Mouse (Mus musculus): ENCODE measurements around the gene Mfsd12. TPM values are rescaled to one million over a fixed set of nuclear protein-coding genes. Genes with fewer than 3 reads are reported as not detected.

Gene Mfsd12
- polyA plus RNA-seq, 1 experiment from 2014 or later: 13.6 TPM

Small RNAs within 50 kb of the gene (microRNA-seq; reads per million reads assigned to microRNA genes)
- gene Mir6913: not detected

Other genes with a start within 250 kb of the Mfsd12 start
- 22.5 and 22.6 TPM in 2 replicates for gene Zbtb7a, start 222.3 kb upstream of the Mfsd12 start, polyA plus RNA-seq (2015; fragmentation: Nextera tagmentation; extraction: Ambion mirVana)
- 62.2 and 62.3 TPM in 2 replicates for gene Pias4, start 189.6 kb upstream of the Mfsd12 start, polyA plus RNA-seq (2015; fragmentation: Nextera tagmentation; extraction: Ambion mirVana)
- gene Eef2, start 180.9 kb upstream of the Mfsd12 start, polyA plus RNA-seq (2015; fragmentation: Nextera tagmentation; extraction: Ambion mirVana): 577 and 592 TPM in 2 replicates
- gene Dapk3, start 174.5 kb upstream of the Mfsd12 start, polyA plus RNA-seq (2015; fragmentation: Nextera tagmentation; extraction: Ambion mirVana): 53.4 and 53.7 TPM in 2 replicates
- gene 4930442H23Rik, start 173.6 kb upstream of the Mfsd12 start, polyA plus RNA-seq (2015; fragmentation: Nextera tagmentation; extraction: Ambion mirVana): not detected in 2 replicates
- gene Nmrk2, start 155.4 kb upstream of the Mfsd12 start, polyA plus RNA-seq (2015; fragmentation: Nextera tagmentation; extraction: Ambion mirVana): 0.18 and 0.26 TPM in 2 replicates
- gene Atcay, start 126.7 kb upstream of the Mfsd12 start, polyA plus RNA-seq (2015; fragmentation: Nextera tagmentation; extraction: Ambion mirVana): 0.20 and 0.43 TPM in 2 replicates
- 11.5 and 11.6 TPM in 2 replicates for gene Zfr2, start 124.3 kb upstream of the Mfsd12 start, polyA plus RNA-seq (2015; fragmentation: Nextera tagmentation; extraction: Ambion mirVana)
- gene Matk, start 104.6 kb upstream of the Mfsd12 start, polyA plus RNA-seq (2015; fragmentation: Nextera tagmentation; extraction: Ambion mirVana): 4.7 and 5.4 TPM in 2 replicates
- 206 and 213 TPM in 2 replicates for gene Mrpl54, start 90.6 kb upstream of the Mfsd12 start, polyA plus RNA-seq (2015; fragmentation: Nextera tagmentation; extraction: Ambion mirVana)
- 63.3 and 63.5 TPM in 2 replicates for gene Apba3, start 90.5 kb upstream of the Mfsd12 start, polyA plus RNA-seq (2015; fragmentation: Nextera tagmentation; extraction: Ambion mirVana)
- gene Tjp3, start 65.9 kb upstream of the Mfsd12 start, polyA plus RNA-seq (2015; fragmentation: Nextera tagmentation; extraction: Ambion mirVana): 2.6 and 2.9 TPM in 2 replicates
- gene Pip5k1c, start 64.5 kb upstream of the Mfsd12 start, polyA plus RNA-seq (2015; fragmentation: Nextera tagmentation; extraction: Ambion mirVana): 51.5 and 58.5 TPM in 2 replicates
- 41.8 and 42.3 TPM in 2 replicates for gene Cactin, start 36.4 kb upstream of the Mfsd12 start, polyA plus RNA-seq (2015; fragmentation: Nextera tagmentation; extraction: Ambion mirVana)
- gene Tbxa2r, start 28.8 kb upstream of the Mfsd12 start, polyA plus RNA-seq (2015; fragmentation: Nextera tagmentation; extraction: Ambion mirVana): 5.2 and 7.8 TPM in 2 replicates
- gene Gipc3, start 14.2 kb upstream of the Mfsd12 start, polyA plus RNA-seq (2015; fragmentation: Nextera tagmentation; extraction: Ambion mirVana): 0.06 TPM in 1 of 2 replicates, not detected in the other
- 106 and 109 TPM in 2 replicates for gene Hmg20b, start 7.0 kb upstream of the Mfsd12 start, polyA plus RNA-seq (2015; fragmentation: Nextera tagmentation; extraction: Ambion mirVana)
- 0.97 and 1.0 TPM in 2 replicates for gene 4930404N11Rik, start 8.3 kb downstream of the Mfsd12 start, polyA plus RNA-seq (2015; fragmentation: Nextera tagmentation; extraction: Ambion mirVana)
- gene Fzr1, start 21.0 kb downstream of the Mfsd12 start, polyA plus RNA-seq (2015; fragmentation: Nextera tagmentation; extraction: Ambion mirVana): 111 and 112 TPM in 2 replicates
- 72.7 and 79.4 TPM in 2 replicates for gene Dohh, start 26.9 kb downstream of the Mfsd12 start, polyA plus RNA-seq (2015; fragmentation: Nextera tagmentation; extraction: Ambion mirVana)
- 3.3 and 4.0 TPM in 2 replicates for gene Gm48551, start 27.0 kb downstream of the Mfsd12 start, polyA plus RNA-seq (2015; fragmentation: Nextera tagmentation; extraction: Ambion mirVana)
- 1.7 and 1.9 TPM in 2 replicates for gene Gm48552, start 31.5 kb downstream of the Mfsd12 start, polyA plus RNA-seq (2015; fragmentation: Nextera tagmentation; extraction: Ambion mirVana)
- gene Smim24, start 35.6 kb downstream of the Mfsd12 start, polyA plus RNA-seq (2015; fragmentation: Nextera tagmentation; extraction: Ambion mirVana): 4.2 and 4.7 TPM in 2 replicates
- 77.2 and 82.8 TPM in 2 replicates for gene Nfic, start 98.1 kb downstream of the Mfsd12 start, polyA plus RNA-seq (2015; fragmentation: Nextera tagmentation; extraction: Ambion mirVana)
- 1.6 TPM in 2 replicates for gene Celf5, start 125.2 kb downstream of the Mfsd12 start, polyA plus RNA-seq (2015; fragmentation: Nextera tagmentation; extraction: Ambion mirVana)
- gene Ncln, start 138.9 kb downstream of the Mfsd12 start, polyA plus RNA-seq (2015; fragmentation: Nextera tagmentation; extraction: Ambion mirVana): 98.0 and 102 TPM in 2 replicates
- gene S1pr4, start 142.6 kb downstream of the Mfsd12 start, polyA plus RNA-seq (2015; fragmentation: Nextera tagmentation; extraction: Ambion mirVana): 0.28 and 0.53 TPM in 2 replicates
- gene Gna15, start 166.7 kb downstream of the Mfsd12 start, polyA plus RNA-seq (2015; fragmentation: Nextera tagmentation; extraction: Ambion mirVana): 1.6 and 1.9 TPM in 2 replicates
- gene Gna11, start 187.7 kb downstream of the Mfsd12 start, polyA plus RNA-seq (2015; fragmentation: Nextera tagmentation; extraction: Ambion mirVana): 89.8 and 89.9 TPM in 2 replicates
- 477 and 492 TPM in 2 replicates for gene Aes, start 202.0 kb downstream of the Mfsd12 start, polyA plus RNA-seq (2015; fragmentation: Nextera tagmentation; extraction: Ambion mirVana)
- gene Tle2, start 217.1 kb downstream of the Mfsd12 start, polyA plus RNA-seq (2015; fragmentation: Nextera tagmentation; extraction: Ambion mirVana): 68.8 and 69.8 TPM in 2 replicates
- gene Tle6, start 243.6 kb downstream of the Mfsd12 start, polyA plus RNA-seq (2015; fragmentation: Nextera tagmentation; extraction: Ambion mirVana): 13.8 and 18.4 TPM in 2 replicates
- 1.3 and 1.5 TPM in 2 replicates for gene BC025920, start 248.8 kb downstream of the Mfsd12 start, polyA plus RNA-seq (2015; fragmentation: Nextera tagmentation; extraction: Ambion mirVana)